Comparison of ENCODE assay signal across 9 mouse cellular contexts in the genomic region with DNA sequence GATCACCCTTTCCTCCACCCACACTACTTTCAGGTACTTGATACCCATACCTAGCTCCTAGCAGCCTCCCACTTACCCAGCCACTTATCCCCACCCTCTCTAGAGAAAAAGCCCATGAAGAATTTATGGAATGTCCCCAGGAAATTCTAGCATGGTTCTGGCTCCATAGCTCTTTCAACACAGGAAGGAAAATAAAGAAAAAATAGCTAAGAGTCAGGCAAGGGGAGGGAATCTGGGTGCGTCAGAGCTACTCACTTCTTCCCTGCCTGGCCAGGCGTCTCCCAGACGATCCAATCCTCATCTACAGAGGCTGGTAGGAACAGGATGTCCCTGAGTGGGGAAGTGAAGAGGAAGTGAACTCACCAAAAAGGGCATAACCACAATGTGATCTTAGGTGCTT. TPM values are rescaled to one million over a fixed set of nuclear protein-coding genes. Genes with fewer than 3 reads are reported as not detected.
DNase-seq lines count a peak whose midpoint lies in the region; ATAC-seq and TF ChIP-seq lines count a peak whose summit lies in the region.
"Had no signal": no experiment of that assay in that cellular context is flagged by ENCODE, and none has a peak within 500 bp of the region (broad histone marks: within the 10 kb centered on the region; RNA-seq: fewer than 3 reads in every experiment).

No protein-coding gene starts in this region.

- H3K36me3 ChIP-seq in heart, embryonic 15.5 days: 0 out of 2 replicates have a peak, but pooled peaks cover 2% of the 10 kb centered on the region
- 0 out of 2 replicates have a peak, but pooled peaks cover 2% of the 10 kb centered on the region for H3K36me3 ChIP-seq in liver, postnatal 0 days (replicated peaks; ENCODE audit: insufficient read depth, low read length)
- H3K36me3 ChIP-seq in forebrain, postnatal 0 days (ENCODE audit: insufficient read depth): peaks cover 56% of the 10 kb centered on the region

- H3K4me1 ChIP-seq in heart, embryonic 15.5 days (replicated peaks): peaks cover 12% of the 10 kb centered on the region
- no peaks in the 10 kb centered on the region for H3K4me1 ChIP-seq in liver, postnatal 0 days (ENCODE audit: insufficient read depth)
- no peaks in the 10 kb centered on the region for H3K4me1 ChIP-seq in forebrain, postnatal 0 days (ENCODE audit: insufficient read depth)

- DNase-seq in adrenal gland, adult 2 months: peak; percentile 42
- DNase-seq in adrenal gland, adult 18-20 months (ENCODE audit: low spot score in 2 of 2): no peak
- peak; percentile 53 for DNase-seq in 3T3-L1 (ENCODE audit: low read depth, low spot score)
- no peak for DNase-seq in liver, postnatal 0 days
- DNase-seq in embryo, embryonic 10.5 days (ENCODE audit: low spot score): no peak
- DNase-seq in retina, embryonic 14.5 days (ENCODE audit: low spot score): no peak
- DNase-seq in forebrain, postnatal 0 days: no peak

- no peaks in the 10 kb centered on the region for H3K9me3 ChIP-seq in heart, embryonic 15.5 days (replicated peaks)
- no peaks in the 10 kb centered on the region for H3K9me3 ChIP-seq in liver, postnatal 0 days (ENCODE audit: low read length)
- no peaks in the 10 kb centered on the region for H3K9me3 ChIP-seq in forebrain, postnatal 0 days (ENCODE audit: low read length)

- 30% methylated on average over 3 of the region's 3 CpGs for whole genome bisulfite sequencing in heart, embryonic 15.5 days
- 58% methylated on average over 3 of the region's 3 CpGs for WGBS in liver, postnatal 0 days (ENCODE audit: insufficient replicate concordance)
- WGBS in forebrain, postnatal 0 days: 83% methylated on average over 3 of the region's 3 CpGs

- H3K9ac ChIP-seq in heart, embryonic 15.5 days: no peak overlapping the region
- H3K9ac ChIP-seq in liver, postnatal 0 days (replicated peaks): no peak overlapping the region
- no peak overlapping the region for H3K9ac ChIP-seq in forebrain, postnatal 0 days

- ATAC-seq in heart, embryonic 15.5 days (replicated peaks; ENCODE audit: insufficient number of reproducible peaks, insufficient read depth, low FRiP score, low read depth): peak; percentile 66; the same call in 1 of the 2 replicates
- ATAC-seq in liver, postnatal 0 days: peak; percentile 64
- no peak; the same call in 1 of the 2 replicates for ATAC-seq in forebrain, postnatal 0 days

- H3K27ac ChIP-seq in heart, embryonic 15.5 days: peak overlapping the region; percentile 63
- H3K27ac ChIP-seq in liver, postnatal 0 days (ENCODE audit: low read depth): no peak overlapping the region
- no peak overlapping the region for H3K27ac ChIP-seq in forebrain, postnatal 0 days (ENCODE audit: low read depth, low read length)
- H3K27ac ChIP-seq: macrophage had no signal

- TF ChIP-seq EP300 in liver, postnatal 0 days (IDR thresholded peaks at IDR 0.05; ENCODE audit: low read depth): peak; percentile 67

- H3K4me3 ChIP-seq in heart, embryonic 15.5 days: no peak overlapping the region
- H3K4me3 ChIP-seq in liver, postnatal 0 days (ENCODE audit: low read depth, low read length): no peak overlapping the region
- no peak overlapping the region for H3K4me3 ChIP-seq in forebrain, postnatal 0 days (ENCODE audit: low read depth, low read length)

- H3K27me3 ChIP-seq in heart, embryonic 15.5 days: no peaks in the 10 kb centered on the region
- H3K27me3 ChIP-seq in liver, postnatal 0 days (ENCODE audit: insufficient read depth, low read length): no peaks in the 10 kb centered on the region
- H3K27me3 ChIP-seq in forebrain, postnatal 0 days (ENCODE audit: insufficient read depth, low read length): no peaks in the 10 kb centered on the region

- no peak for TF ChIP-seq CTCF in liver, postnatal 0 days (IDR thresholded peaks at IDR 0.05; ENCODE audit: low read depth)
- no peak for TF ChIP-seq CTCF in forebrain, postnatal 0 days (IDR thresholded peaks at IDR 0.05; ENCODE audit: low read depth)

- H3K4me2 ChIP-seq in heart, embryonic 15.5 days: no peak overlapping the region
- no peak overlapping the region for H3K4me2 ChIP-seq in liver, postnatal 0 days (ENCODE audit: low read depth, low read length)
- no peak overlapping the region for H3K4me2 ChIP-seq in forebrain, postnatal 0 days (ENCODE audit: low read depth)

RNA-seq across cellular contexts. Expression of gene Plxna2, which starts 34.0 kb away (rescaled TPM):
- total RNA-seq in adrenal gland, adult 2 months (2021): 1 to 10 TPM; 8.6 to 9.1 TPM
- 2.6 and 3.6 TPM in 2 replicates for polyA plus RNA-seq in adrenal gland, adult 2 months (2012; rRNA removed)
- 10 to 100 TPM; 10.1 to 12.2 TPM for total RNA-seq in adrenal gland, adult 18-20 months (2021)
- polyA plus RNA-seq in heart, embryonic 15.5 days (2015; fragmentation: Nextera tagmentation; extraction: Ambion mirVana): 4.6 and 6.2 TPM in 2 replicates
- 1.5 and 2.3 TPM in 2 replicates for polyA plus RNA-seq in liver, postnatal 0 days (2015; fragmentation: Nextera tagmentation; extraction: Ambion mirVana)
- total RNA-seq in forebrain, postnatal 0 days (2014; rRNA removed): 69.3 and 83.6 TPM in 2 replicates
- 14.5 and 18.6 TPM in 2 replicates for polyA plus RNA-seq in forebrain, postnatal 0 days (2015; fragmentation: Nextera tagmentation; extraction: Ambion mirVana)

Comparison
In these comparisons a context has a peak if more than half of its experiments do, and no peak if none do; other contexts are left out.
1. DNase-seq: peak in adrenal gland, adult 2 months (single experiment) and 3T3-L1 (single experiment); none in adrenal gland, adult 18-20 months (0 of 2), liver, postnatal 0 days (single experiment), embryo, embryonic 10.5 days (single experiment), retina, embryonic 14.5 days (single experiment) and forebrain, postnatal 0 days (single experiment).